Mouse (Mus musculus) intestine, embryonic 16.5 days (tissue): ENCODE measurements at regions not wholly inside any gene's neighbourhood (a gene's known extent, or its start where the extent isn't known, plus 50 kb on each side); places are given as distances from the start of the nearest gene placed in this dataset.

Experiments
- ATAC-seq: fragments of 200-750 bp; cut with Nextera tagmentation; 2 replicates; pipeline ENCODE4 v1.8.0; 2017; ENCODE audit warnings: moderate TSS enrichment, moderate library complexity
- H3K27ac ChIP-seq: fragments of 300-500 bp; sonication (generic); 2 replicates; pipeline ENCODE4 v1.5.1; 2014; ENCODE audit warnings: mild to moderate bottlenecking, low read length
- H3K27me3 ChIP-seq: fragments of 300-500 bp; sonication (generic); replicated peaks from 2 replicates; pipeline ENCODE4 v1.6.1; 2014; ENCODE audit warnings: low read length, control low read depth, mixed read lengths; ENCODE audit not compliant: control insufficient read depth, insufficient read depth
- H3K36me3 ChIP-seq: fragments of 300-500 bp; sonication (generic); 2 replicates; pipeline ENCODE4 v1.6.1; 2014; ENCODE audit warnings: low read length, control low read depth; ENCODE audit not compliant: control insufficient read depth, insufficient read depth
- H3K4me1 ChIP-seq: fragments of 300-500 bp; sonication (generic); 2 replicates; pipeline ENCODE4 v1.6.1; 2014; ENCODE audit warnings: low read length, control low read depth, mixed read lengths; ENCODE audit not compliant: control insufficient read depth, insufficient read depth
- H3K4me2 ChIP-seq: fragments of 300-500 bp; sonication (generic); 2 replicates; pipeline ENCODE4 v1.6.1; 2014; ENCODE audit warnings: low read depth, low read length, control low read depth
- H3K4me3 ChIP-seq: fragments of 300-500 bp; sonication (generic); 2 replicates; pipeline ENCODE4 v1.5.1; 2014; ENCODE audit warnings: mild to moderate bottlenecking, low read length
- H3K9ac ChIP-seq: fragments of 300-500 bp; sonication (generic); 2 replicates; pipeline ENCODE4 v1.6.1; 2014; ENCODE audit warnings: low read depth, low read length
- H3K9me3 ChIP-seq: fragments of 300-500 bp; sonication (generic); 2 replicates; pipeline ENCODE4 v1.6.1; 2016; ENCODE audit warnings: low read length, control low read depth; ENCODE audit not compliant: control insufficient read depth
- WGBS: fragments of 180-500 bp; shearing (Covaris S2); extraction: QIAGEN DNeasy Blood & Tissue Kit; methylation state at CpG from one replicate; pipeline ENCODE4 v1.1.7; 2014; 5-methylcytosine and 5-hydroxymethylcytosine counted together

GRCm38 (mm10) chr6:14298167-14298566, 426.8 kb upstream of the 2610001J05Rik start:
- H3K9ac ChIP-seq: no peak overlapping the region
- H3K4me3 ChIP-seq: no peak overlapping the region
- H3K36me3 ChIP-seq: no peaks in the 10 kb centered on the region
- no peak for ATAC-seq
- H3K4me1 ChIP-seq: no peaks in the 10 kb centered on the region
- H3K4me2 ChIP-seq: no peak overlapping the region
- no peaks in the 10 kb centered on the region for H3K27me3 ChIP-seq
- H3K9me3 ChIP-seq: no peaks in the 10 kb centered on the region
- H3K27ac ChIP-seq: no peak overlapping the region

- Histone ChIP-seq H3K9me3 (no peaks in the 10 kb centered on the region), H3K27me3 (no peaks in the 10 kb centered on the region), H3K36me3 (no peaks in the 10 kb centered on the region), H3K4me1 (no peaks in the 10 kb centered on the region), H3K9ac (no peak overlapping the region), H3K4me2 (no peak overlapping the region), H3K27ac (no peak overlapping the region), H3K4me3 (no peak overlapping the region)
- ATAC-seq: no peak
These were observed 426.1 kb upstream of the 2610001J05Rik start for GRCm38 (mm10) chr6:14297428-14297827.

- Histone ChIP-seq H3K36me3 (no peaks in the 10 kb centered on the region), H3K9ac (no peak overlapping the region), H3K27me3 (no peaks in the 10 kb centered on the region), H3K4me2 (no peak overlapping the region), H3K4me3 (no peak overlapping the region), H3K9me3 (no peaks in the 10 kb centered on the region), H3K27ac (no peak overlapping the region), H3K4me1 (no peaks in the 10 kb centered on the region)
- 43% methylated on average over 1 of the region's 1 CpGs for WGBS
- no peak for ATAC-seq
These were observed 419.5 kb upstream of the 2610001J05Rik start for GRCm38 (mm10) chr6:14290843-14291242.

GRCm38 (mm10) chr6:14281476-14281875, 410.2 kb upstream of the 2610001J05Rik start:
- no peak for ATAC-seq
- no peak overlapping the region for H3K9ac ChIP-seq
- no peak overlapping the region for H3K27ac ChIP-seq
- no peak overlapping the region for H3K4me3 ChIP-seq
- no peak overlapping the region for H3K4me2 ChIP-seq
- no peaks in the 10 kb centered on the region for H3K9me3 ChIP-seq
- 78% methylated on average over 2 of the region's 2 CpGs for WGBS
- no peaks in the 10 kb centered on the region for H3K27me3 ChIP-seq
- H3K4me1 ChIP-seq: no peaks in the 10 kb centered on the region
- H3K36me3 ChIP-seq: no peaks in the 10 kb centered on the region

GRCm38 (mm10) chr6:14261941-14262340, 390.6 kb upstream of the 2610001J05Rik start:
- no peak overlapping the region for H3K9ac ChIP-seq
- H3K27me3 ChIP-seq: no peaks in the 10 kb centered on the region
- H3K9me3 ChIP-seq: no peaks in the 10 kb centered on the region
- no peak overlapping the region for H3K4me2 ChIP-seq
- WGBS: 92% methylated on average over 1 of the region's 1 CpGs
- H3K4me3 ChIP-seq: no peak overlapping the region
- H3K4me1 ChIP-seq: no peaks in the 10 kb centered on the region
- no peak for ATAC-seq
- H3K36me3 ChIP-seq: no peaks in the 10 kb centered on the region
- H3K27ac ChIP-seq: no peak overlapping the region

GRCm38 (mm10) chr6:14240331-14240730, 369.0 kb upstream of the 2610001J05Rik start:
- H3K4me2 ChIP-seq: no peak overlapping the region
- H3K4me3 ChIP-seq: no peak overlapping the region
- no peak overlapping the region for H3K9ac ChIP-seq
- H3K27ac ChIP-seq: no peak overlapping the region
- H3K27me3 ChIP-seq: no peaks in the 10 kb centered on the region
- ATAC-seq: no peak
- H3K36me3 ChIP-seq: no peaks in the 10 kb centered on the region
- no peaks in the 10 kb centered on the region for H3K9me3 ChIP-seq
- no peaks in the 10 kb centered on the region for H3K4me1 ChIP-seq

GRCm38 (mm10) chr6:14239151-14239550, 367.8 kb upstream of the 2610001J05Rik start:
- Histone ChIP-seq H3K9ac (no peak overlapping the region), H3K4me1 (no peaks in the 10 kb centered on the region), H3K4me2 (no peak overlapping the region), H3K4me3 (no peak overlapping the region), H3K27me3 (no peaks in the 10 kb centered on the region), H3K36me3 (no peaks in the 10 kb centered on the region), H3K27ac (no peak overlapping the region), H3K9me3 (no peaks in the 10 kb centered on the region)
- 80% methylated on average over 2 of the region's 2 CpGs for WGBS
- ATAC-seq: no peak

- no peak overlapping the region for H3K4me2 ChIP-seq
- no peak overlapping the region for H3K27ac ChIP-seq
- no peaks in the 10 kb centered on the region for H3K4me1 ChIP-seq
- H3K9ac ChIP-seq: no peak overlapping the region
- H3K36me3 ChIP-seq: no peaks in the 10 kb centered on the region
- H3K9me3 ChIP-seq: no peaks in the 10 kb centered on the region
- no peak for ATAC-seq
- H3K4me3 ChIP-seq: no peak overlapping the region
- 96% methylated on average over 2 of the region's 2 CpGs for WGBS
- no peaks in the 10 kb centered on the region for H3K27me3 ChIP-seq
These were observed 359.5 kb upstream of the 2610001J05Rik start for GRCm38 (mm10) chr6:14230823-14231222.

- ATAC-seq: no peak
- Histone ChIP-seq H3K27ac (no peak overlapping the region), H3K27me3 (no peaks in the 10 kb centered on the region), H3K4me2 (no peak overlapping the region), H3K36me3 (no peaks in the 10 kb centered on the region), H3K4me1 (no peaks in the 10 kb centered on the region), H3K4me3 (no peak overlapping the region), H3K9me3 (no peaks in the 10 kb centered on the region), H3K9ac (no peak overlapping the region)
- 12% methylated on average over 2 of the region's 2 CpGs for WGBS
These were observed 336.2 kb upstream of the 2610001J05Rik start for GRCm38 (mm10) chr6:14207509-14207908.

- no peaks in the 10 kb centered on the region for H3K9me3 ChIP-seq
- no peaks in the 10 kb centered on the region for H3K36me3 ChIP-seq
- H3K27me3 ChIP-seq: no peaks in the 10 kb centered on the region
- H3K4me1 ChIP-seq: no peaks in the 10 kb centered on the region
- H3K4me3 ChIP-seq: no peak overlapping the region
- H3K9ac ChIP-seq: no peak overlapping the region
- ATAC-seq: no peak
- no peak overlapping the region for H3K4me2 ChIP-seq
- H3K27ac ChIP-seq: no peak overlapping the region
- WGBS: 69% methylated on average over 3 of the region's 3 CpGs
These were observed 325.8 kb upstream of the 2610001J05Rik start for GRCm38 (mm10) chr6:14197107-14197506.
